Mouse (Mus musculus) embryonic stem cell, embryonic (primary cell): Measurements from ENCODE around the gene Npr1.

ENCODE experiments used
- CTCF ChIA-PET, 4 experiments: fragments of 300-600 bp in 2 of 4; fragments of 350-600 bp in 2 of 4; sonication (Branson Sonifier 250); formaldehyde crosslinking; loops; one replicate each; lab custom pipeline; 2022; ENCODE audit warnings: inconsistent platforms in 2 of 4; lab: Charles Lee
- POLR2A ChIA-PET, 4 experiments: fragments of 300-600 bp in 2 of 4; fragments of 350-600 bp in 2 of 4; sonication (Branson Sonifier 250); formaldehyde crosslinking; loops; one replicate each; lab custom pipeline; 2022; ENCODE audit warnings: antibody characterized with exemption in 4 of 4, inconsistent platforms in 1 of 4; lab: Charles Lee

Npr1 gene

GRCm38 (mm10) chr3:90462579-90462978 is 3.1 kb downstream of the Npr1 start:
- ChIA-PET POLR2A (interaction anchor here in 2 of 4 experiments (1.1 to 2.6 kb wide), 8 partner anchors 8 to 29 kb away, joined by 3 to 9 read pairs (median 4); partner anchors contain the start of gene Ints3 (in 1 of the 2)), CTCF (interaction anchor here (0.5 to 1.6 kb wide), 6 partner anchors 16 to 176 kb away, joined by 3 to 4 read pairs (median 3); partner anchors contain the start of gene Snapin (in 1 of the 4))

- ChIA-PET CTCF (interaction anchor here (0.5 to 1.6 kb wide), 7 partner anchors 16 to 176 kb away, joined by 3 to 4 read pairs (median 3); partner anchors contain the start of gene Snapin (in 1 of the 4)), POLR2A (interaction anchor here in 2 of 4 experiments (0.6 to 2.2 kb wide), 5 partner anchors 10 to 16 kb away, joined by 3 to 8 read pairs (median 4); partner anchors contain the start of gene Ilf2 (in 1 of the 2))
Measured at GRCm38 (mm10) chr3:90461935-90462334, 3.7 kb downstream of the Npr1 start.

- ChIA-PET POLR2A (interaction anchor here in 3 of 4 experiments (0.6 to 7.2 kb wide), 18 partner anchors 9 to 121 kb away, joined by 3 to 53 read pairs (median 6); partner anchors contain the start of genes Chtop (in 1 of the 3), Ints3 (in 1 of the 3), S100a1 (in 1 of the 3) and S100a13 (in 1 of the 3)), CTCF (interaction anchor here (0.6 to 1.6 kb wide), 6 partner anchors 30 to 147 kb away, joined by 3 to 7 read pairs (median 3); partner anchors contain the start of gene Snapin (in 1 of the 4))
Measured at GRCm38 (mm10) chr3:90460315-90460714, 5.4 kb downstream of the Npr1 start.

GRCm38 (mm10) chr3:90459727-90460126 is 5.9 kb downstream of the Npr1 start:
- POLR2A ChIA-PET = interaction anchor here in 3 of 4 experiments (0.5 to 7.2 kb wide), 15 partner anchors 9 to 120 kb away, joined by 3 to 53 read pairs (median 7); partner anchors contain the start of genes Ints3 (in 2 of the 3), Chtop (in 1 of the 3), S100a1 (in 1 of the 3) and S100a13 (in 1 of the 3)
- CTCF ChIA-PET = interaction anchor here in 3 of 4 experiments (0.6 to 1.6 kb wide), 6 partner anchors 31 to 146 kb away, joined by 3 to 7 read pairs (median 3); partner anchors contain the start of gene Snapin (in 1 of the 3)

GRCm38 (mm10) chr3:90454931-90455330 is 10.7 kb downstream of the Npr1 start:
- CTCF ChIA-PET = interaction anchor here in 3 of 4 experiments (0.6 to 2.1 kb wide), 9 partner anchors 10 to 1848 kb away, joined by 3 to 11 read pairs (median 4); no protein-coding TSS in a partner anchor
- POLR2A ChIA-PET = interaction anchor here (0.6 to 13.2 kb wide), 45 partner anchors 8 to 654 kb away, joined by 3 to 317 read pairs (median 4); partner anchors contain the start of genes Ints3 (in 3 of the 4), Npr1 (in 1 of the 4), Slc27a3 (in 1 of the 4) and Slc39a1 (in 1 of the 4)

GRCm38 (mm10) chr3:90451396-90452095 is 14.1 kb downstream of the Npr1 start:
- CTCF ChIA-PET = interaction anchor here (0.6 to 1.9 kb wide), 9 partner anchors 13 to 78 kb away, joined by 3 to 12 read pairs (median 4); partner anchors contain the start of gene Snapin (in 1 of the 4)
- POLR2A ChIA-PET = interaction anchor here (0.6 to 13.2 kb wide), 54 partner anchors 8 to 453 kb away, joined by 3 to 317 read pairs (median 5); partner anchors contain the start of genes Ints3 (in 4 of the 4), Gatad2b (in 2 of the 4), Rab13 (in 2 of the 4) and Rps27 (in 2 of the 4)

- CTCF ChIA-PET = interaction anchor here (0.6 to 1.9 kb wide), 8 partner anchors 13 to 77 kb away, joined by 3 to 12 read pairs (median 4); partner anchors contain the start of gene Snapin (in 1 of the 4)
- POLR2A ChIA-PET = interaction anchor here (0.6 to 13.2 kb wide), 51 partner anchors 8 to 361 kb away, joined by 3 to 317 read pairs (median 5); partner anchors contain the start of genes Ints3 (in 4 of the 4), Rab13 (in 2 of the 4), Rps27 (in 2 of the 4) and Snapin (in 2 of the 4)
Measured at GRCm38 (mm10) chr3:90450874-90451273, 14.8 kb downstream of the Npr1 start.

- CTCF ChIA-PET = interaction anchor here in 1 of 4 experiments (1.4 kb wide), 1 partner anchor 36 kb away, joined by 5 read pairs; no protein-coding TSS in a partner anchor
- POLR2A ChIA-PET = interaction anchor here (0.6 to 13.2 kb wide), 18 partner anchors 9 to 180 kb away, joined by 3 to 317 read pairs (median 4); partner anchors contain the start of gene Ints3 (in 2 of the 4)
Measured at GRCm38 (mm10) chr3:90448626-90449025, 17.0 kb downstream of the Npr1 start.

- CTCF ChIA-PET = interaction anchor here in 3 of 4 experiments (0.5 to 1.8 kb wide), 9 partner anchors 17 to 719 kb away, joined by 3 to 7 read pairs (median 3); no protein-coding TSS in a partner anchor
- POLR2A ChIA-PET = interaction anchor here (0.5 to 13.2 kb wide), 49 partner anchors 8 to 483 kb away, joined by 3 to 317 read pairs (median 5); partner anchors contain the start of genes Ints3 (in 3 of the 4), Chtop (in 2 of the 4), Npr1 (in 2 of the 4) and Rab13 (in 2 of the 4)
Measured at GRCm38 (mm10) chr3:90447123-90447494, 18.6 kb downstream of the Npr1 start.

GRCm38 (mm10) chr3:90446389-90447122 is 19.1 kb downstream of the Npr1 start:
- CTCF ChIA-PET = interaction anchor here in 3 of 4 experiments (0.5 to 1.8 kb wide), 11 partner anchors 16 to 719 kb away, joined by 3 to 7 read pairs (median 3); no protein-coding TSS in a partner anchor

GRCm38 (mm10) chr3:90445417-90446200 is 20.1 kb downstream of the Npr1 start:
- CTCF ChIA-PET = interaction anchor here in 3 of 4 experiments (0.6 to 1.8 kb wide), 5 partner anchors 17 to 168 kb away, joined by 3 to 7 read pairs (median 3); no protein-coding TSS in a partner anchor
- POLR2A ChIA-PET = interaction anchor here (0.6 to 13.2 kb wide), 54 partner anchors 8 to 614 kb away, joined by 3 to 317 read pairs (median 5); partner anchors contain the start of genes Ints3 (in 3 of the 4), Chtop (in 2 of the 4), Npr1 (in 2 of the 4) and S100a1 (in 2 of the 4)

More at GRCm38 (mm10) chr3:90446389-90447122, 19.1 kb downstream of the Npr1 start:
- POLR2A ChIA-PET = interaction anchor here (0.5 to 13.2 kb wide), 70 partner anchors 8 to 615 kb away, joined by 3 to 317 read pairs (median 4); partner anchors contain the start of genes Ints3 (in 3 of the 4), Chtop (in 2 of the 4), Npr1 (in 2 of the 4) and Rab13 (in 2 of the 4)

GRCm38 (mm10) chr3:90443977-90444376 is 21.7 kb downstream of the Npr1 start:
- ChIA-PET CTCF (interaction anchor here in 1 of 4 experiments (0.7 kb wide), 1 partner anchor 31 kb away, joined by 3 read pairs; no protein-coding TSS in a partner anchor), POLR2A (interaction anchor here in 3 of 4 experiments (0.5 to 2.3 kb wide), 7 partner anchors 9 to 69 kb away, joined by 3 to 15 read pairs (median 5); partner anchors contain the start of genes Ints3 (in 2 of the 3), S100a1 (in 1 of the 3) and S100a13 (in 1 of the 3))

- ChIA-PET POLR2A (interaction anchor here in 2 of 4 experiments (1.0 to 14.1 kb wide), 5 partner anchors 7 to 148 kb away, joined by 3 to 317 read pairs (median 5); partner anchors contain the start of gene Gatad2b (in 1 of the 2)), CTCF (interaction anchor here in 1 of 4 experiments (0.6 to 0.7 kb wide), 2 partner anchors 326 to 745 kb away, joined by 3 read pairs; no protein-coding TSS in a partner anchor)
Measured at GRCm38 (mm10) chr3:90440756-90441155, 24.9 kb downstream of the Npr1 start.

GRCm38 (mm10) chr3:90437131-90437530 is 28.5 kb downstream of the Npr1 start:
- ChIA-PET CTCF (interaction anchor here in 2 of 4 experiments (0.5 to 2.1 kb wide), 4 partner anchors 25 to 189 kb away, joined by 3 to 5 read pairs (median 3); partner anchors contain the start of genes Slc39a1 (in 1 of the 2) and Snapin (in 1 of the 2)), POLR2A (interaction anchor here (0.5 to 14.1 kb wide), 40 partner anchors 9 to 205 kb away, joined by 3 to 317 read pairs (median 6); partner anchors contain the start of genes Chtop (in 2 of the 4), Slc27a3 (in 2 of the 4), Gatad2b (in 1 of the 4) and Jtb (in 1 of the 4))
